Mouse (Mus musculus) limb, embryonic 15.5 days (tissue): ENCODE data around the gene Sephs1. TPM values are rescaled to one million over a fixed set of nuclear protein-coding genes. Genes with fewer than 3 reads are reported as not detected.

Experiments
- ATAC-seq: fragments of 200-750 bp; cut with Nextera tagmentation; 2 replicates; pipeline ENCODE4 v1.8.0; 2017; ENCODE audit warnings: low read depth, moderate TSS enrichment; ENCODE audit not compliant: insufficient number of reproducible peaks, low FRiP score, low TSS enrichment
- H3K27ac ChIP-seq: fragments of 300-500 bp; sonication (generic); 2 replicates; pipeline ENCODE4 v1.5.1; 2015; ENCODE audit warnings: moderate library complexity, mild to moderate bottlenecking, inconsistent platforms
- H3K27me3 ChIP-seq: fragments of 300-500 bp; sonication (generic); 2 replicates; pipeline ENCODE4 v1.6.1; 2015; ENCODE audit warnings: inconsistent platforms
- H3K36me3 ChIP-seq: fragments of 300-500 bp; sonication (generic); 2 replicates; pipeline ENCODE4 v1.6.1; 2015; ENCODE audit warnings: inconsistent platforms
- H3K4me1 ChIP-seq: fragments of 300-500 bp; sonication (generic); 2 replicates; pipeline ENCODE4 v1.6.1; 2015; ENCODE audit warnings: inconsistent platforms
- H3K4me2 ChIP-seq: fragments of 300-500 bp; sonication (generic); 2 replicates; pipeline ENCODE4 v1.6.1; 2015; ENCODE audit warnings: mild to moderate bottlenecking, inconsistent platforms
- H3K4me3 ChIP-seq: fragments of 300-500 bp; sonication (generic); 2 replicates; pipeline ENCODE4 v1.5.1; 2015; ENCODE audit warnings: mild to moderate bottlenecking, inconsistent platforms
- H3K9ac ChIP-seq: fragments of 300-500 bp; sonication (generic); 2 replicates; pipeline ENCODE4 v1.6.1; 2015; ENCODE audit warnings: inconsistent platforms
- H3K9me3 ChIP-seq: fragments of 300-500 bp; sonication (generic); 2 replicates; pipeline ENCODE4 v1.6.1; 2016; ENCODE audit warnings: inconsistent platforms
- WGBS: fragments of 180-500 bp; shearing (Covaris S2); methylation state at CpG from one replicate; pipeline ENCODE4 v1.1.7; 2015; 5-methylcytosine and 5-hydroxymethylcytosine counted together
- polyA plus RNA-seq: library from polyadenylated mRNA; unstranded; fragments of >200 nt; fragmentation: Nextera tagmentation; extraction: Ambion mirVana; gene quantifications from 2 replicates; pipeline ENCODE4 v1.2.1, GENCODE M21; 2015

Sephs1 gene
- polyA plus RNA-seq, 1 experiment from 2014 or later, result 66.9 TPM

DNA sequence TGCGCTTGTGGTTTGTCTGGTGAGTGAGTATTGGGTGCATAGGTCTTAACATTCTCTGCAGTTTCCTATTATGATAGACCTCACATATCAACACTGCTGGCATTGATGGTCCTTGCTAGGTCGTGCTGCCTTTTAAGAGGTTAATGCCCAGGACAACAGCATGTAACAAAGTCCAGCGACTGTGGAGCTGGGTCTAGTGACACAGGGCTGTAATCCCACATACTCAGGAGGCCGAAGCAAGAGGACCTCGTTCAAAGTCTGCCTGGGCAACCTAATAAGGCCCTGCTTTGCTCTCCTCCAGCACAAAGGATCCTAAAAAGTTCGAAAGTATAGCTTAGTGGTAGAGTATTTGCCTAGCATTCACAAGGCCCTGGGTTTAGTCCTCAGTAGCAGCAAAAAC lies 28.5 kb downstream of the Sephs1 start:
- no peak overlapping the region for H3K4me2 ChIP-seq
- H3K27me3 ChIP-seq, result no peaks in the 10 kb centered on the region
- H3K36me3 ChIP-seq, result peaks cover 36% of the 10 kb centered on the region
- 68% methylated on average over 6 of the region's 6 CpGs for WGBS
- H3K9me3 ChIP-seq, result no peaks in the 10 kb centered on the region
- H3K27ac ChIP-seq, result no peak overlapping the region
- no peak for ATAC-seq
- no peaks in the 10 kb centered on the region for H3K4me1 ChIP-seq
- H3K9ac ChIP-seq, result no peak overlapping the region
- no peak overlapping the region for H3K4me3 ChIP-seq

GRCm38 (mm10) chr2:4910521-4910920 lies 29.2 kb downstream of the Sephs1 start:
- Histone ChIP-seq H3K4me2 (no peak overlapping the region), H3K4me1 (no peaks in the 10 kb centered on the region), H3K4me3 (no peak overlapping the region), H3K27ac (no peak overlapping the region), H3K9ac (no peak overlapping the region), H3K27me3 (no peaks in the 10 kb centered on the region), H3K36me3 (peaks cover 30% of the 10 kb centered on the region), H3K9me3 (no peaks in the 10 kb centered on the region)
- no peak for ATAC-seq
- 48% methylated on average over 4 of the region's 4 CpGs for WGBS

- Histone ChIP-seq H3K9ac (no peak overlapping the region), H3K36me3 (no peaks in the 10 kb centered on the region), H3K4me2 (no peak overlapping the region), H3K9me3 (no peaks in the 10 kb centered on the region), H3K4me1 (peaks cover 5% of the 10 kb centered on the region), H3K27ac (no peak overlapping the region), H3K4me3 (no peak overlapping the region), H3K27me3 (no peaks in the 10 kb centered on the region)
- 86% methylated on average over 7 of the region's 7 CpGs for WGBS
- no peak for ATAC-seq
These were observed 32.6 kb downstream of the Sephs1 start for GRCm38 (mm10) chr2:4913949-4914348.

DNA sequence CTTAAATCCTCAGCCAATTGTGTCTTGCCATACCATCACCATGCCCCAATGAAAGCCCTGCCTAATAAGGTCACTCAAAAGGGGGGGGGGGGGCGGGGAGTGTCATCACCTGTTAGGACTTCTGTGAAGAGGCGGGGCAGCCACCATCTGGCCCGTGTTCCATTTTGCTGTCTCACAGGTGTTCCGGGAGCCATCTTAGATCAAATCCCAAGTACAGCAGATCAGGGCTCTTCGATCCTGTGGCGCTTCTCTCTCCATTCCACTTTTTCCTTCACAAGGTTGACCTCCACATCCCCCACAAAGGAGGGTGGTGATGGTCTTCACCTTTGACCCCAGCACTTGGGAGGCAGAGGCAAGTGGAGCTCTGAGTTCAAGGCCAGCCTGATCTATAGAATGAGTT lies 34.7 kb downstream of the Sephs1 start:
- no peaks in the 10 kb centered on the region for H3K27me3 ChIP-seq
- no peak overlapping the region for H3K4me3 ChIP-seq
- no peak overlapping the region for H3K4me2 ChIP-seq
- H3K9ac ChIP-seq, result no peak overlapping the region
- H3K9me3 ChIP-seq, result no peaks in the 10 kb centered on the region
- H3K36me3 ChIP-seq, result no peaks in the 10 kb centered on the region
- WGBS, result 70% methylated on average over 6 of the region's 6 CpGs
- H3K27ac ChIP-seq, result no peak overlapping the region
- H3K4me1 ChIP-seq, result peaks cover 9% of the 10 kb centered on the region
- no peak for ATAC-seq

GRCm38 (mm10) chr2:4917326-4918021 lies 36.1 kb downstream of the Sephs1 start:
- Histone ChIP-seq H3K9me3 (no peaks in the 10 kb centered on the region), H3K27me3 (no peaks in the 10 kb centered on the region), H3K4me2 (peak overlapping the region; percentile 38), H3K4me3 (no peak overlapping the region; the same call in 1 of the 2 replicates), H3K36me3 (no peaks in the 10 kb centered on the region), H3K9ac (no peak overlapping the region), H3K4me1 (peaks cover 9% of the 10 kb centered on the region), H3K27ac (no peak overlapping the region)
- 8% methylated on average over 8 of the region's 8 CpGs for WGBS
- no peak for ATAC-seq

GRCm38 (mm10) chr2:4918860-4919739 lies 37.7 kb downstream of the Sephs1 start, which contains the start of gene Phyh:
Phyh (plus strand) TSS chr2:4919019.
- ATAC-seq, result peak; percentile 91
- H3K36me3 ChIP-seq, result no peaks in the 10 kb centered on the region
- H3K4me1 ChIP-seq, result peaks cover 9% of the 10 kb centered on the region
- peak within 1 kb of the TSS; percentile 65 for H3K4me3 ChIP-seq
- WGBS, result 6% methylated on average over 35 of the region's 35 CpGs
- no peaks in the 10 kb centered on the region for H3K27me3 ChIP-seq
- peak within 1 kb of the TSS; percentile 80 for H3K27ac ChIP-seq
- H3K9ac ChIP-seq, result peak within 1 kb of the TSS; percentile 67
- peak within 1 kb of the TSS; percentile 87 for H3K4me2 ChIP-seq
- no peaks in the 10 kb centered on the region for H3K9me3 ChIP-seq

- Histone ChIP-seq H3K9me3 (no peaks in the 10 kb centered on the region), H3K27ac (no peak overlapping the region), H3K4me2 (no peak overlapping the region), H3K4me3 (no peak overlapping the region), H3K27me3 (no peaks in the 10 kb centered on the region), H3K36me3 (0 out of 2 replicates have a peak, but pooled peaks cover 1% of the 10 kb centered on the region), H3K4me1 (peaks cover 9% of the 10 kb centered on the region), H3K9ac (no peak overlapping the region)
- WGBS, result 81% methylated on average over 5 of the region's 5 CpGs
- ATAC-seq, result no peak
These were observed 39.7 kb downstream of the Sephs1 start for GRCm38 (mm10) chr2:4921019-4921418.

- Histone ChIP-seq H3K9ac (no peak overlapping the region), H3K27ac (no peak overlapping the region), H3K4me1 (peaks cover 4% of the 10 kb centered on the region), H3K27me3 (no peaks in the 10 kb centered on the region), H3K4me3 (no peak overlapping the region), H3K9me3 (no peaks in the 10 kb centered on the region), H3K4me2 (no peak overlapping the region), H3K36me3 (peaks cover 9% of the 10 kb centered on the region; the same call in 1 of the 2 replicates)
- WGBS, result 63% methylated on average over 7 of the region's 7 CpGs
- no peak for ATAC-seq
These were observed 41.3 kb downstream of the Sephs1 start for GRCm38 (mm10) chr2:4922476-4923164.

- no peak overlapping the region for H3K4me2 ChIP-seq
- ATAC-seq, result no peak
- 86% methylated on average over 3 of the region's 3 CpGs for WGBS
- no peaks in the 10 kb centered on the region for H3K27me3 ChIP-seq
- H3K36me3 ChIP-seq, result peaks cover 33% of the 10 kb centered on the region
- no peak overlapping the region for H3K9ac ChIP-seq
- no peaks in the 10 kb centered on the region for H3K9me3 ChIP-seq
- H3K27ac ChIP-seq, result no peak overlapping the region
- H3K4me3 ChIP-seq, result no peak overlapping the region
- no peaks in the 10 kb centered on the region for H3K4me1 ChIP-seq
These were observed 46.0 kb downstream of the Sephs1 start for GRCm38 (mm10) chr2:4927391-4927790.

DNA sequence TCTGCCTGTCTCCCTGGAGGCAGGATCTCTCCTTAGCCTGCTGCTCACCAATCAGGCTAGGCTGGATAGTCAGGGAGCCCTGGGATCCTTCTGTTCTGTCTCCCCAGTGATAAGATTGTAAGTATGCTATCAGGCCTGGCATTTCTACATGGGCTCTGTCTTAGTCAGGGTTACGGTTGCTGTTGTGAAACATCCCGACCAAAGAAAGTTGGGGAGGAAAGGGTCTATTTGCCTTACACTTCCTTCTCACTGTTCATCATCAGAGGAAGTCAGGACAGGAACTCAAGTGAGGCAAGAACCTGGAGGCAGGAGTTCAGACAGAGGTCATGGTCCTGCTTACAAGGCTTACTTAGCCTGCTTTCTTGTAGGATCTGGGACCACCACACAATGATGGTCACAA lies 47.9 kb downstream of the Sephs1 start:
- Histone ChIP-seq H3K27ac (no peak overlapping the region), H3K4me2 (no peak overlapping the region), H3K36me3 (peaks cover 36% of the 10 kb centered on the region), H3K4me3 (no peak overlapping the region), H3K4me1 (no peaks in the 10 kb centered on the region), H3K9ac (no peak overlapping the region), H3K9me3 (no peaks in the 10 kb centered on the region), H3K27me3 (no peaks in the 10 kb centered on the region)
- 85% methylated on average over 2 of the region's 2 CpGs for WGBS
- no peak for ATAC-seq

- no peak for ATAC-seq
- H3K4me1 ChIP-seq, result no peaks in the 10 kb centered on the region
- H3K9ac ChIP-seq, result no peak overlapping the region
- H3K4me2 ChIP-seq, result no peak overlapping the region
- peaks cover 41% of the 10 kb centered on the region for H3K36me3 ChIP-seq
- no peak overlapping the region for H3K4me3 ChIP-seq
- no peaks in the 10 kb centered on the region for H3K9me3 ChIP-seq
- 94% methylated on average over 9 of the region's 9 CpGs for WGBS
- no peak overlapping the region for H3K27ac ChIP-seq
- no peaks in the 10 kb centered on the region for H3K27me3 ChIP-seq
These were observed 53.2 kb downstream of the Sephs1 start for GRCm38 (mm10) chr2:4934516-4934915.

- no peaks in the 10 kb centered on the region for H3K27me3 ChIP-seq
- no peaks in the 10 kb centered on the region for H3K9me3 ChIP-seq
- WGBS, result 90% methylated on average over 7 of the region's 7 CpGs
These were observed 56.6 kb downstream of the Sephs1 start for GRCm38 (mm10) chr2:4937931-4938330.

More at GRCm38 (mm10) chr2:4937931-4938330, 56.6 kb downstream of the Sephs1 start:
- Histone ChIP-seq H3K4me2 (no peak overlapping the region), H3K4me3 (no peak overlapping the region), H3K9ac (no peak overlapping the region), H3K4me1 (no peaks in the 10 kb centered on the region), H3K36me3 (peaks cover 35% of the 10 kb centered on the region), H3K27ac (no peak overlapping the region)
- no peak for ATAC-seq
